Mouse (Mus musculus) embryo, embryonic 11.5 days (tissue): ENCODE data around the gene Ang.

Experiments
- DNase-seq: peaks from one replicate; pipeline ENCODE4 v3.0.0-alpha.2; 2012; ENCODE audit warnings: low read depth, low spot score

Gene Ang

GRCm38 (mm10) chr14:51090921-51091900 lies at the start of gene Ang, which contains the start of gene Rnase4:
Gene Ang, plus strand, starts transcription at chr14:51091150.
Gene Rnase4, plus strand, starts transcription at chr14:51091077.
- DNase-seq = peak; percentile 36

- no peak for DNase-seq
These were observed 49.2 kb upstream of the Ang start, which contains the start of gene Rnase9 for GRCm38 (mm10) chr14:51041769-51042168. Gene Rnase9, minus strand, starts transcription at chr14:51041869.

GRCm38 (mm10) chr14:51047846-51048245 lies 43.1 kb upstream of the Ang start:
- no peak for DNase-seq

- no peak for DNase-seq
These were observed 40.9 kb upstream of the Ang start, which contains the start of gene Rnase11 for GRCm38 (mm10) chr14:51050063-51050462. Gene Rnase11, minus strand, starts transcription at chr14:51050163.

- no peak for DNase-seq
These were observed 39.0 kb upstream of the Ang start for GRCm38 (mm10) chr14:51051941-51052340.

- DNase-seq = no peak
These were observed 37.8 kb upstream of the Ang start for GRCm38 (mm10) chr14:51053176-51053575.

GRCm38 (mm10) chr14:51054243-51055237 lies 36.4 kb upstream of the Ang start:
- DNase-seq = no peak

- no peak for DNase-seq
These were observed 33.5 kb upstream of the Ang start, which contains the start of gene Rnase12 for GRCm38 (mm10) chr14:51057401-51057831. Gene Rnase12, minus strand, starts transcription at chr14:51057661.

GRCm38 (mm10) chr14:51060761-51061160 lies 30.2 kb upstream of the Ang start:
- no peak for DNase-seq

GRCm38 (mm10) chr14:51068956-51069355 lies 22.0 kb upstream of the Ang start:
- no peak for DNase-seq

GRCm38 (mm10) chr14:51069617-51070016 lies 21.3 kb upstream of the Ang start:
- no peak for DNase-seq

GRCm38 (mm10) chr14:51074335-51074734 lies 16.6 kb upstream of the Ang start, which contains the start of gene Olfr750:
Gene Olfr750, minus strand, starts transcription at chr14:51074435.
- DNase-seq = no peak

- no peak for DNase-seq
These were observed 11.8 kb upstream of the Ang start for GRCm38 (mm10) chr14:51079180-51079579.

- DNase-seq = no peak
These were observed 9.9 kb upstream of the Ang start for GRCm38 (mm10) chr14:51081035-51081434.

- no peak for DNase-seq
These were observed 8.1 kb upstream of the Ang start for GRCm38 (mm10) chr14:51082599-51083581.

GRCm38 (mm10) chr14:51083805-51084204 lies 7.1 kb upstream of the Ang start:
- no peak for DNase-seq

- DNase-seq = no peak
These were observed 5.9 kb upstream of the Ang start for GRCm38 (mm10) chr14:51085086-51085485.

- DNase-seq = no peak
These were observed 5.0 kb upstream of the Ang start for GRCm38 (mm10) chr14:51085911-51086310.

- no peak for DNase-seq
These were observed 3.2 kb upstream of the Ang start for GRCm38 (mm10) chr14:51087762-51088161.
